In the genomic region with DNA sequence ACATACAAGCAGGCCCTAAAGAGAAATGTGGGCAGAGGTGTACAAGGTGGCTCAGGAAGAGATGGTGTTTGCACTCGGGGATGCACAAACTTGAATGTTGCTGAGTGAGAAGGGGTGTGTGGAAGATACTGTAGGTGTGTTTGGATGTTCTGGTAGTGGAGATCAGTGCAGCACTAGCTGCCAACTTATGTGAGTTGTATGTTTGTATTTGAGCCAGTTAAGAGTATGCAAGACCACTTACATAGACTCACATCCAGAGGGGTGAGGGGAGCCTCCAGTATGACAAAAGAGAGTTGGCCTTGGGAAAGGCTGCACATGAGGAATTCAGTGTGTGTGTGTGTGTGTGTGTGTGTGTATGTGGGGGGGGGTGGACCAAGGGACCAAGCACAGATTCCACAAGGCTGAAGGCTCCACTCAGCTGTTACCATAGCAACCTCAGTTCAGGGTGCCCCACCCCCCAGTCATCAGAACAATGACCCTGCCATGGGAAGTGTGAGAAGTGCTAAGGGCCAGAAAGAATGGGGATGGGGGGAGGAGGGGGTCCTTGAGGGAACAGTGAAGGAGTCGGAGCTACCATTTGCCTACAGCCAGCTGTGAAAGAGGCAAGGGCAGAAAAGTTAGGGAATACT, we compare ENCODE assay signal across 8 mouse cellular contexts. TPM values are rescaled to one million over a fixed set of nuclear protein-coding genes. Genes with fewer than 3 reads are reported as not detected.
DNase-seq lines count a peak whose midpoint lies in the region; ATAC-seq and TF ChIP-seq lines count a peak whose summit lies in the region.
"Had no signal": no experiment of that assay in that cellular context is flagged by ENCODE, and none has a peak within 500 bp of the region (broad histone marks: within the 10 kb centered on the region; RNA-seq: fewer than 3 reads in every experiment).

No protein-coding gene starts in this region.

- peak overlapping the region; percentile 63 for H3K4me2 ChIP-seq in lung, embryonic 14.5 days
- peak overlapping the region; percentile 47 for H3K4me2 ChIP-seq in hindbrain, embryonic 11.5 days (replicated peaks; ENCODE audit: low read depth, low read length)
- H3K4me2 ChIP-seq in midbrain, postnatal 0 days (ENCODE audit: low read depth, low read length, poor library complexity, severe bottlenecking): peak overlapping the region; percentile 90
- H3K4me2 ChIP-seq: liver, embryonic 15.5 days had no signal

- TF ChIP-seq CTCF in lung, embryonic 14.5 days (IDR thresholded peaks at IDR 0.05; ENCODE audit: low read depth): no peak
- no peak for TF ChIP-seq CTCF in midbrain, postnatal 0 days (IDR thresholded peaks at IDR 0.05)

- no peak overlapping the region for H3K9ac ChIP-seq in lung, embryonic 14.5 days
- H3K9ac ChIP-seq in hindbrain, embryonic 11.5 days (ENCODE audit: low read depth, low read length): peak overlapping the region; percentile 92; the same call in 1 of the 2 replicates
- H3K9ac ChIP-seq in midbrain, postnatal 0 days (replicated peaks; ENCODE audit: low read length, poor library complexity, severe bottlenecking): peak overlapping the region; percentile 55; the same call in 1 of the 2 replicates
- H3K9ac ChIP-seq: liver, embryonic 15.5 days had no signal

- peaks cover 43% of the 10 kb centered on the region for H3K36me3 ChIP-seq in lung, embryonic 14.5 days (ENCODE audit: insufficient read depth)
- H3K36me3 ChIP-seq in embryonic facial prominence, embryonic 10.5 days (replicated peaks): peaks cover 43% of the 10 kb centered on the region
- H3K36me3 ChIP-seq in hindbrain, embryonic 11.5 days (ENCODE audit: control insufficient read depth, insufficient read depth, low read length): peaks cover 7% of the 10 kb centered on the region; the same call in 1 of the 2 replicates
- peaks cover 11% of the 10 kb centered on the region for H3K36me3 ChIP-seq in midbrain, postnatal 0 days (ENCODE audit: insufficient read depth, low read length)

- ATAC-seq in lung, embryonic 14.5 days (ENCODE audit: insufficient read depth): peak; percentile 6; the same call in 1 of the 2 replicates
- peak; percentile 71 for ATAC-seq in hindbrain, embryonic 11.5 days (ENCODE audit: low FRiP score)
- no peak for ATAC-seq in midbrain, postnatal 0 days (ENCODE audit: low FRiP score)

- H3K27me3 ChIP-seq in lung, embryonic 14.5 days (ENCODE audit: insufficient read depth, low read length): no peaks in the 10 kb centered on the region
- H3K27me3 ChIP-seq in embryonic facial prominence, embryonic 10.5 days (replicated peaks; ENCODE audit: low read depth, poor library complexity, severe bottlenecking): no peaks in the 10 kb centered on the region
- no peaks in the 10 kb centered on the region for H3K27me3 ChIP-seq in hindbrain, embryonic 11.5 days (ENCODE audit: control insufficient read depth, insufficient read depth, low read length)
- no peaks in the 10 kb centered on the region for H3K27me3 ChIP-seq in midbrain, postnatal 0 days (ENCODE audit: insufficient read depth, low read length)

- no peaks in the 10 kb centered on the region for H3K9me3 ChIP-seq in lung, embryonic 14.5 days (ENCODE audit: low read depth, low read length)
- no peaks in the 10 kb centered on the region for H3K9me3 ChIP-seq in embryonic facial prominence, embryonic 10.5 days
- no peaks in the 10 kb centered on the region for H3K9me3 ChIP-seq in hindbrain, embryonic 11.5 days (ENCODE audit: control insufficient read depth, low read length)
- no peaks in the 10 kb centered on the region for H3K9me3 ChIP-seq in midbrain, postnatal 0 days (ENCODE audit: low read length)
- H3K9me3 ChIP-seq: liver, embryonic 15.5 days had no signal

- DNase-seq in lung, embryonic 14.5 days: peak; percentile 74
- DNase-seq in lung, postnatal 36 days: no peak
- DNase-seq in embryonic facial prominence, embryonic 10.5 days (ENCODE audit: low spot score): peak; percentile 79
- DNase-seq in hindbrain, embryonic 11.5 days (ENCODE audit: low spot score): peak; percentile 90
- peak; percentile 74 for DNase-seq in midbrain, postnatal 0 days (ENCODE audit: low spot score)
- no peak for DNase-seq in right cerebral cortex, adult 18-20 months
- DNase-seq in MN1 (ENCODE audit: low spot score): no peak

- H3K27ac ChIP-seq in lung, embryonic 14.5 days (ENCODE audit: low read depth): peak overlapping the region; percentile 88
- H3K27ac ChIP-seq in embryonic facial prominence, embryonic 10.5 days (replicated peaks): peak overlapping the region; percentile 93
- H3K27ac ChIP-seq in hindbrain, embryonic 11.5 days (ENCODE audit: low read depth, low read length): peak overlapping the region; percentile 94
- peak overlapping the region; percentile 99 for H3K27ac ChIP-seq in midbrain, postnatal 0 days (ENCODE audit: low read depth, low read length)
- H3K27ac ChIP-seq: liver, embryonic 15.5 days had no signal

- H3K4me1 ChIP-seq in lung, embryonic 14.5 days (ENCODE audit: insufficient read depth): peaks cover 57% of the 10 kb centered on the region
- peaks cover 80% of the 10 kb centered on the region for H3K4me1 ChIP-seq in embryonic facial prominence, embryonic 10.5 days
- H3K4me1 ChIP-seq in hindbrain, embryonic 11.5 days (replicated peaks; ENCODE audit: control insufficient read depth, insufficient read depth, low read length): peaks cover 37% of the 10 kb centered on the region
- H3K4me1 ChIP-seq in midbrain, postnatal 0 days (ENCODE audit: insufficient read depth, low read length): peaks cover 52% of the 10 kb centered on the region

- H3K4me3 ChIP-seq in lung, embryonic 14.5 days (ENCODE audit: low read depth, low read length): no peak overlapping the region
- peak overlapping the region; percentile 82 for H3K4me3 ChIP-seq in embryonic facial prominence, embryonic 10.5 days
- peak overlapping the region; percentile 84 for H3K4me3 ChIP-seq in hindbrain, embryonic 11.5 days (ENCODE audit: low read depth, low read length)
- no peak overlapping the region; the same call in 1 of the 2 replicates for H3K4me3 ChIP-seq in midbrain, postnatal 0 days (ENCODE audit: low read depth, low read length)
- H3K4me3 ChIP-seq: liver, embryonic 15.5 days had no signal

- WGBS in lung, embryonic 14.5 days: 12% methylated on average over 2 of the region's 2 CpGs
- WGBS in embryonic facial prominence, embryonic 10.5 days: 24% methylated on average over 2 of the region's 2 CpGs
- WGBS in hindbrain, embryonic 11.5 days: 15% methylated on average over 2 of the region's 2 CpGs
- 5% methylated on average over 2 of the region's 2 CpGs for WGBS in midbrain, postnatal 0 days

RNA-seq across cellular contexts. Expression of a gene that starts 3.6 kb away (rescaled TPM):
- polyA plus RNA-seq in lung, embryonic 14.5 days (2014; fragmentation: Nextera tagmentation; extraction: Ambion mirVana): 128 and 140 TPM in 2 replicates
- polyA plus RNA-seq in embryonic facial prominence, embryonic 10.5 days (2016; fragmentation: Nextera tagmentation; extraction: Ambion mirVana): 123 and 138 TPM in 2 replicates
- 283 and 321 TPM in 2 replicates for polyA plus RNA-seq in hindbrain, embryonic 11.5 days (2014; fragmentation: Nextera tagmentation; extraction: Ambion mirVana)
- total RNA-seq in midbrain, postnatal 0 days (2014; rRNA removed): 311 and 342 TPM in 2 replicates
- polyA plus RNA-seq in midbrain, postnatal 0 days (2015; fragmentation: Nextera tagmentation; extraction: Ambion mirVana): 501 and 555 TPM in 2 replicates

RNA-seq across cellular contexts. Expression of a gene that starts 16.7 kb away (rescaled TPM):
- polyA plus RNA-seq in lung, embryonic 14.5 days (2014; fragmentation: Nextera tagmentation; extraction: Ambion mirVana): 5.0 and 5.9 TPM in 2 replicates
- 1.6 TPM in 2 replicates for polyA plus RNA-seq in embryonic facial prominence, embryonic 10.5 days (2016; fragmentation: Nextera tagmentation; extraction: Ambion mirVana)
- polyA plus RNA-seq in hindbrain, embryonic 11.5 days (2014; fragmentation: Nextera tagmentation; extraction: Ambion mirVana): 1.4 and 2.5 TPM in 2 replicates
- total RNA-seq in midbrain, postnatal 0 days (2014; rRNA removed): 0.99 TPM in 1 of 2 replicates, not detected in the other
- 1.3 and 2.2 TPM in 2 replicates for polyA plus RNA-seq in midbrain, postnatal 0 days (2015; fragmentation: Nextera tagmentation; extraction: Ambion mirVana)

RNA-seq across cellular contexts. Expression of a gene that starts 55.1 kb away (rescaled TPM):
- polyA plus RNA-seq in lung, embryonic 14.5 days (2014; fragmentation: Nextera tagmentation; extraction: Ambion mirVana): 108 and 111 TPM in 2 replicates
- 130 and 141 TPM in 2 replicates for polyA plus RNA-seq in embryonic facial prominence, embryonic 10.5 days (2016; fragmentation: Nextera tagmentation; extraction: Ambion mirVana)
- 87.8 and 96.0 TPM in 2 replicates for polyA plus RNA-seq in hindbrain, embryonic 11.5 days (2014; fragmentation: Nextera tagmentation; extraction: Ambion mirVana)
- total RNA-seq in midbrain, postnatal 0 days (2014; rRNA removed): 64.6 and 72.8 TPM in 2 replicates
- polyA plus RNA-seq in midbrain, postnatal 0 days (2015; fragmentation: Nextera tagmentation; extraction: Ambion mirVana): 66.8 and 67.6 TPM in 2 replicates

RNA-seq across cellular contexts. Expression of a gene that starts 55.2 kb away (rescaled TPM):
- not detected in 2 replicates for polyA plus RNA-seq in lung, embryonic 14.5 days (2014; fragmentation: Nextera tagmentation; extraction: Ambion mirVana)
- polyA plus RNA-seq in embryonic facial prominence, embryonic 10.5 days (2016; fragmentation: Nextera tagmentation; extraction: Ambion mirVana): not detected in 2 replicates
- polyA plus RNA-seq in hindbrain, embryonic 11.5 days (2014; fragmentation: Nextera tagmentation; extraction: Ambion mirVana): 0.06 TPM in 1 of 2 replicates, not detected in the other
- 0.05 and 0.14 TPM in 2 replicates for total RNA-seq in midbrain, postnatal 0 days (2014; rRNA removed)
- 0.05 TPM in 1 of 2 replicates, not detected in the other for polyA plus RNA-seq in midbrain, postnatal 0 days (2015; fragmentation: Nextera tagmentation; extraction: Ambion mirVana)

RNA-seq across cellular contexts. Expression of a gene that starts 58.4 kb away (rescaled TPM):
- 38.6 and 47.8 TPM in 2 replicates for polyA plus RNA-seq in lung, embryonic 14.5 days (2014; fragmentation: Nextera tagmentation; extraction: Ambion mirVana)
- polyA plus RNA-seq in embryonic facial prominence, embryonic 10.5 days (2016; fragmentation: Nextera tagmentation; extraction: Ambion mirVana): 33.7 and 39.5 TPM in 2 replicates
- 123 and 136 TPM in 2 replicates for polyA plus RNA-seq in hindbrain, embryonic 11.5 days (2014; fragmentation: Nextera tagmentation; extraction: Ambion mirVana)
- total RNA-seq in midbrain, postnatal 0 days (2014; rRNA removed): 114 and 115 TPM in 2 replicates
- 79.6 and 88.8 TPM in 2 replicates for polyA plus RNA-seq in midbrain, postnatal 0 days (2015; fragmentation: Nextera tagmentation; extraction: Ambion mirVana)

Comparison
In these comparisons a context has a peak if more than half of its experiments do, and no peak if none do; other contexts are left out.
1. DNase-seq: peak in lung, embryonic 14.5 days (single experiment), embryonic facial prominence, embryonic 10.5 days (single experiment), hindbrain, embryonic 11.5 days (single experiment) and midbrain, postnatal 0 days (single experiment); none in lung, postnatal 36 days (single experiment), right cerebral cortex, adult 18-20 months (single experiment) and MN1 (single experiment).
2. H3K4me3 ChIP-seq: peak in embryonic facial prominence, embryonic 10.5 days (single experiment) and hindbrain, embryonic 11.5 days (single experiment); none in lung, embryonic 14.5 days (single experiment) and midbrain, postnatal 0 days (single experiment).
3. Peak in every context shown above with its lines, with median percentiles within 50 percentile points of each other: H3K27ac ChIP-seq and H3K4me2 ChIP-seq.